In the genomic region with DNA sequence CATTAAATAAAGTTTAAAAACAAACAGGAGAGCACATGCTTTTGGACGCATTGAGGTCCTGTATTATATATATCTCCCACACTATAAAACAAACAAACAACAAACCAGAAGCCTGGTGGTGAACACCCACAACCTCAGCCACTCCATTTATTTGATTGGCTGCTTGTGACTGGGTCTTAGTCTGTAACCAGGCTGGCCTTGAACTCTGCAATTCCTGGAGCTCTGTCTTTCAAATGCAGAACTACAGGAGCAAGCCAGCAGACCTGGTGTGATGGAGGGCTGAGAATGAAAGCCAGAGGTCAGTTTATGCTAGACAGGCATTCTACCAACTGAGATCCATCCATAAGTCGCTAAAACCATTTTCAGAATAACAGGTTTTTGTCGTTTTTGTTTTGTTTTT, we compare ENCODE assay signal across 35 mouse cellular contexts.
"Had no signal": no experiment of that assay in that cellular context is flagged by ENCODE, and none has a peak within 500 bp of the region (broad histone marks: within the 10 kb centered on the region; RNA-seq: fewer than 3 reads in every experiment).

No protein-coding gene starts in this region.

- H3K4me1 ChIP-seq: heart, embryonic 10.5 days; heart, embryonic 12.5 days; heart, embryonic 13.5 days; heart, embryonic 15.5 days; hindbrain, embryonic 10.5 days; hindbrain, embryonic 13.5 days; hindbrain, embryonic 15.5 days; intestine, embryonic 15.5 days; kidney, embryonic 15.5 days had no signal

- H3K4me2 ChIP-seq: heart, embryonic 11.5 days; heart, embryonic 12.5 days; heart, embryonic 13.5 days; heart, embryonic 15.5 days; hindbrain, embryonic 12.5 days; hindbrain, embryonic 13.5 days; hindbrain, embryonic 14.5 days; hindbrain, embryonic 15.5 days; intestine, embryonic 15.5 days; kidney, embryonic 15.5 days had no signal

- DNase-seq: heart, postnatal 10 days; heart, postnatal 14 days; heart, postnatal 36 days; heart, postnatal 4 days; kidney, adult 11 months; kidney, adult 18-20 months; kidney, adult 2 months; kidney, adult 8-10 months; kidney, adult 9 months; kidney, postnatal 10 days; kidney, postnatal 14 days; kidney, postnatal 25 days; kidney, postnatal 36 days; kidney, postnatal 4 days; layer of hippocampus, adult 9-11 months; layer of hippocampus, postnatal 36 days had no signal

- H3K9me3 ChIP-seq: heart, embryonic 10.5 days; heart, embryonic 13.5 days; heart, embryonic 15.5 days; hindbrain, embryonic 10.5 days; hindbrain, embryonic 12.5 days; hindbrain, embryonic 13.5 days; hindbrain, embryonic 15.5 days; intestine, embryonic 15.5 days; kidney, embryonic 15.5 days had no signal

- H3K9ac ChIP-seq: heart, embryonic 12.5 days; heart, embryonic 13.5 days; heart, embryonic 15.5 days; hindbrain, embryonic 12.5 days; hindbrain, embryonic 13.5 days; hindbrain, embryonic 14.5 days; hindbrain, embryonic 15.5 days; intestine, embryonic 15.5 days; kidney, embryonic 15.5 days had no signal

- ATAC-seq: hindbrain, embryonic 16.5 days; hindbrain, postnatal 0 days; inflammation-experienced regulatory T-cells, adult 6 months; intestine, embryonic 16.5 days had no signal

- H3K27ac ChIP-seq: heart, embryonic 10.5 days; heart, embryonic 13.5 days; heart, embryonic 15.5 days; hindbrain, embryonic 10.5 days; hindbrain, embryonic 12.5 days; hindbrain, embryonic 13.5 days; hindbrain, embryonic 14.5 days; hindbrain, embryonic 15.5 days; hindbrain, postnatal 0 days; intestine, embryonic 15.5 days; kidney, embryonic 15.5 days; kidney, postnatal 0 days; layer of hippocampus, adult 2 months; left cerebral cortex, adult 2 months had no signal

- H3K4me3 ChIP-seq: heart, embryonic 10.5 days; heart, embryonic 12.5 days; heart, embryonic 13.5 days; heart, embryonic 15.5 days; hindbrain, embryonic 10.5 days; hindbrain, embryonic 12.5 days; hindbrain, embryonic 13.5 days; hindbrain, embryonic 15.5 days; intestine, embryonic 15.5 days; kidney, embryonic 15.5 days; layer of hippocampus, adult 2 months; left cerebral cortex, adult 2 months had no signal

- H3K27me3 ChIP-seq: heart, embryonic 12.5 days; heart, embryonic 13.5 days; heart, embryonic 15.5 days; hindbrain, embryonic 12.5 days; hindbrain, embryonic 13.5 days; hindbrain, embryonic 15.5 days; intestine, embryonic 15.5 days; kidney, embryonic 15.5 days had no signal
